Comparison of ENCODE assay signal across 8 mouse cellular contexts in the genomic region with DNA sequence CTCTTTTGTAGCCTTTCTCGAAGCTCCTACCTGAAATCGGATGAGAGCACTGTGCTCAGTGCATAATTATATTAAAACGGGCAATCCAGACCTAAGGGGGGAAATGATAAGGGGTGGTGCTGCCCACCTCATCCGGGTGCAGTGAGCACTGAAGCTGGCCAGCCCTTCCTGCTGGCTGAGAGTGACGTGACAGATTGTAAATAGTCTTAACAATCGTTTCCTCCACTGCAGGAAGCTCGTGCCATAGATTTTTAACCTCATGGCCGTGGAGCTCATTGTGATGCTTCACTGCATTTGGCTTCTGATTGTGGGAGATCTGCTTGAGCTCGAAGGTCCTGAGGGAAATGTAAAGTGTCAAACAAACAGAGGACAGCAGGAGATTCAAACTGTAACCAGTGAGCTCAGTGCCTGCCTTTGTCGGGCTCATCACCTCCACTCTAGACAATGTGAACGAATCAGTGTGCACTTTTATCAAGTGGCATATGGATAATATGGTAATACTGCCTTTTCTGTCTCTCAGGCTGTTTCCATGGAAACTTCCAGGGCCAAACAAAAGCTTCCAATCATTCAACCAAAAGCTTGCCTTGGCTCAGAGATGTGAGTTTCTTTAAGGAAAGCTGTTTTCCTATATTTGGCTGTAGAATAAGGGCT. TPM values are rescaled to one million over a fixed set of nuclear protein-coding genes. Genes with fewer than 3 reads are reported as not detected.
DNase-seq lines count a peak whose midpoint lies in the region; ATAC-seq and TF ChIP-seq lines count a peak whose summit lies in the region.

No protein-coding gene starts in this region.

- no peaks in the 10 kb centered on the region for H3K9me3 ChIP-seq in intestine, embryonic 16.5 days (ENCODE audit: control insufficient read depth, low read length)
- H3K9me3 ChIP-seq in intestine, postnatal 0 days (ENCODE audit: control insufficient read depth), result no peaks in the 10 kb centered on the region
- no peaks in the 10 kb centered on the region for H3K9me3 ChIP-seq in forebrain, embryonic 13.5 days (replicated peaks)
- H3K9me3 ChIP-seq in neural tube, embryonic 13.5 days, result no peaks in the 10 kb centered on the region

- WGBS in intestine, embryonic 16.5 days, result 52% methylated on average over 11 of the region's 11 CpGs
- 56% methylated on average over 11 of the region's 11 CpGs for WGBS in intestine, postnatal 0 days
- WGBS in forebrain, embryonic 13.5 days, result 30% methylated on average over 11 of the region's 11 CpGs
- WGBS in neural tube, embryonic 13.5 days, result 20% methylated on average over 11 of the region's 11 CpGs

- no peak overlapping the region for H3K9ac ChIP-seq in intestine, embryonic 16.5 days (ENCODE audit: low read depth, low read length)
- no peak overlapping the region for H3K9ac ChIP-seq in intestine, postnatal 0 days (ENCODE audit: low read depth, low read length)
- H3K9ac ChIP-seq in forebrain, embryonic 13.5 days, result no peak overlapping the region
- peak overlapping the region; percentile 26; the same call in 1 of the 2 replicates for H3K9ac ChIP-seq in neural tube, embryonic 13.5 days

- H3K4me2 ChIP-seq in intestine, embryonic 16.5 days (ENCODE audit: low read depth, low read length), result no peak overlapping the region
- no peak overlapping the region for H3K4me2 ChIP-seq in intestine, postnatal 0 days (replicated peaks; ENCODE audit: low read depth)
- H3K4me2 ChIP-seq in forebrain, embryonic 13.5 days, result peak overlapping the region; percentile 23
- no peak overlapping the region for H3K4me2 ChIP-seq in neural tube, embryonic 13.5 days

- TF ChIP-seq CTCF in intestine, postnatal 0 days (IDR thresholded peaks at IDR 0.05; ENCODE audit: low read depth), result no peak

- H3K27me3 ChIP-seq in intestine, embryonic 16.5 days (replicated peaks; ENCODE audit: control insufficient read depth, insufficient read depth, low read length), result no peaks in the 10 kb centered on the region
- no peaks in the 10 kb centered on the region for H3K27me3 ChIP-seq in intestine, postnatal 0 days (replicated peaks; ENCODE audit: control insufficient read depth, insufficient read depth, low read length)
- H3K27me3 ChIP-seq in forebrain, embryonic 13.5 days, result no peaks in the 10 kb centered on the region
- no peaks in the 10 kb centered on the region for H3K27me3 ChIP-seq in neural tube, embryonic 13.5 days

- H3K4me1 ChIP-seq in intestine, embryonic 16.5 days (ENCODE audit: control insufficient read depth, insufficient read depth, low read length), result no peaks in the 10 kb centered on the region
- H3K4me1 ChIP-seq in intestine, postnatal 0 days (replicated peaks; ENCODE audit: control insufficient read depth, insufficient read depth, low read length), result no peaks in the 10 kb centered on the region
- peaks cover 17% of the 10 kb centered on the region for H3K4me1 ChIP-seq in forebrain, embryonic 13.5 days
- peaks cover 18% of the 10 kb centered on the region for H3K4me1 ChIP-seq in neural tube, embryonic 13.5 days (replicated peaks)

- ATAC-seq in intestine, embryonic 16.5 days, result no peak
- no peak for ATAC-seq in intestine, postnatal 0 days
- peak; percentile 88 for ATAC-seq in forebrain, embryonic 13.5 days
- peak; percentile 84 for ATAC-seq in neural tube, embryonic 13.5 days (ENCODE audit: low read depth)

- H3K27ac ChIP-seq in intestine, embryonic 16.5 days (ENCODE audit: low read length), result peak overlapping the region; percentile 8; the same call in 1 of the 2 replicates
- H3K27ac ChIP-seq in intestine, postnatal 0 days (ENCODE audit: low read depth, low read length), result no peak overlapping the region
- H3K27ac ChIP-seq in forebrain, embryonic 13.5 days, result peak overlapping the region; percentile 89
- H3K27ac ChIP-seq in neural tube, embryonic 13.5 days (replicated peaks), result peak overlapping the region; percentile 80

- H3K36me3 ChIP-seq in intestine, embryonic 16.5 days (ENCODE audit: control insufficient read depth, insufficient read depth, low read length), result peaks cover 2% of the 10 kb centered on the region; the same call in 1 of the 2 replicates
- H3K36me3 ChIP-seq in intestine, postnatal 0 days (ENCODE audit: control insufficient read depth, insufficient read depth), result peaks cover 39% of the 10 kb centered on the region
- H3K36me3 ChIP-seq in forebrain, embryonic 13.5 days (ENCODE audit: poor library complexity, severe bottlenecking), result peaks cover 46% of the 10 kb centered on the region
- H3K36me3 ChIP-seq in neural tube, embryonic 13.5 days, result peaks cover 50% of the 10 kb centered on the region

- peak; percentile 56 for DNase-seq in kidney, postnatal 14 days
- no peak for DNase-seq in layer of hippocampus, postnatal 10 days (ENCODE audit: low spot score in 2 of 2)
- DNase-seq in gastrocnemius, adult 8-10 months (ENCODE audit: low spot score in 2 of 2), result no peak
- DNase-seq in right cerebral cortex, postnatal 10 days (ENCODE audit: low spot score in 2 of 2), result no peak

- H3K4me3 ChIP-seq in intestine, embryonic 16.5 days (ENCODE audit: low read length), result no peak overlapping the region
- no peak overlapping the region for H3K4me3 ChIP-seq in intestine, postnatal 0 days (ENCODE audit: low read depth, low read length)
- H3K4me3 ChIP-seq in forebrain, embryonic 13.5 days, result no peak overlapping the region
- H3K4me3 ChIP-seq in neural tube, embryonic 13.5 days, result no peak overlapping the region

RNA-seq across cellular contexts. Expression of a gene that starts 13.0 kb away (rescaled TPM):
- 36.1 and 37.6 TPM in 2 replicates for polyA plus RNA-seq in intestine, embryonic 16.5 days (2015; fragmentation: Nextera tagmentation; extraction: Ambion mirVana)
- polyA plus RNA-seq in intestine, postnatal 0 days (2015; fragmentation: Nextera tagmentation; extraction: Ambion mirVana), result 30.4 and 31.9 TPM in 2 replicates
- 61.6 and 62.6 TPM in 2 replicates for polyA plus RNA-seq in forebrain, embryonic 13.5 days (2015; fragmentation: Nextera tagmentation; extraction: Ambion mirVana)
- polyA plus RNA-seq in neural tube, embryonic 13.5 days (2015; fragmentation: Nextera tagmentation; extraction: Ambion mirVana), result 52.1 and 63.8 TPM in 2 replicates
- 10 to 100 TPM; 33.9 to 36.8 TPM for total RNA-seq in layer of hippocampus, postnatal 10 days (2021)
- 10 to 100 TPM in 1 of 4 experiments, 1 to 10 TPM in 3; 6.1 to 11.0 (median 8.3) TPM for total RNA-seq in gastrocnemius, adult 8-10 months (2022)

RNA-seq across cellular contexts. Expression of a gene that starts 13.0 kb away (rescaled TPM):
- polyA plus RNA-seq in intestine, embryonic 16.5 days (2015; fragmentation: Nextera tagmentation; extraction: Ambion mirVana), result 89.6 and 90.5 TPM in 2 replicates
- polyA plus RNA-seq in intestine, postnatal 0 days (2015; fragmentation: Nextera tagmentation; extraction: Ambion mirVana), result 54.8 and 56.1 TPM in 2 replicates
- 92.9 TPM in 2 replicates for polyA plus RNA-seq in forebrain, embryonic 13.5 days (2015; fragmentation: Nextera tagmentation; extraction: Ambion mirVana)
- polyA plus RNA-seq in neural tube, embryonic 13.5 days (2015; fragmentation: Nextera tagmentation; extraction: Ambion mirVana), result 91.6 and 100 TPM in 2 replicates
- 10 to 100 TPM; 32.5 to 34.5 TPM for total RNA-seq in layer of hippocampus, postnatal 10 days (2021)
- 10 to 100 TPM; 46.4 to 56.4 (median 54.1) TPM for total RNA-seq in gastrocnemius, adult 8-10 months (2022)

Comparison
In these comparisons a context has a peak if more than half of its experiments do, and no peak if none do; other contexts are left out.
1. ATAC-seq: peak in forebrain, embryonic 13.5 days (single experiment) and neural tube, embryonic 13.5 days (single experiment); none in intestine, embryonic 16.5 days (single experiment) and intestine, postnatal 0 days (single experiment).